8 mouse cellular contexts compared by ENCODE assay signal in genomic region chr19:47432339-47432738, GRCm38 (mm10). TPM values are rescaled to one million over a fixed set of nuclear protein-coding genes. Genes with fewer than 3 reads are reported as not detected.
DNase-seq lines count a peak whose midpoint lies in the region; ATAC-seq and TF ChIP-seq lines count a peak whose summit lies in the region.

No protein-coding gene starts in this region.

- peak; percentile 78 for TF ChIP-seq EP300 in heart, postnatal 0 days (IDR thresholded peaks at IDR 0.05; ENCODE audit: low read depth)

- H3K36me3 ChIP-seq in heart, postnatal 0 days (replicated peaks; ENCODE audit: control insufficient read depth, insufficient read depth, low read length): no peaks in the 10 kb centered on the region
- no peaks in the 10 kb centered on the region for H3K36me3 ChIP-seq in liver, adult 2 months (ENCODE audit: control insufficient read depth, insufficient read depth, low read length)
- no peaks in the 10 kb centered on the region for H3K36me3 ChIP-seq in small intestine, adult 2 months (ENCODE audit: control insufficient read depth, insufficient read depth, low read length)
- no peaks in the 10 kb centered on the region for H3K36me3 ChIP-seq in midbrain, embryonic 13.5 days
- 0 out of 2 replicates have a peak, but pooled peaks cover 3% of the 10 kb centered on the region for H3K36me3 ChIP-seq in forebrain, embryonic 12.5 days (replicated peaks)

- no peak overlapping the region for H3K9ac ChIP-seq in heart, postnatal 0 days (replicated peaks; ENCODE audit: low read depth, low read length)
- H3K9ac ChIP-seq in liver, adult 2 months (ENCODE audit: low read depth, low read length): no peak overlapping the region
- no peak overlapping the region for H3K9ac ChIP-seq in midbrain, embryonic 13.5 days (replicated peaks)
- no peak overlapping the region for H3K9ac ChIP-seq in forebrain, embryonic 12.5 days

- no peak for TF ChIP-seq CTCF in gastrocnemius, adult 2 months (IDR thresholded peaks at IDR 0.05)
- no peak; the same call in 1 of the 2 replicates for TF ChIP-seq CTCF in heart, postnatal 0 days (IDR thresholded peaks at IDR 0.05; ENCODE audit: low read depth)
- TF ChIP-seq CTCF in liver, adult 2 months (IDR thresholded peaks at IDR 0.05; ENCODE audit: low read depth, low read length): no peak
- TF ChIP-seq CTCF in small intestine, adult 2 months (IDR thresholded peaks at IDR 0.05; ENCODE audit: extremely low read depth, insufficient read length, insufficient replicate concordance, low read depth, low read length): no peak

- DNase-seq in gastrocnemius, adult 2 months: peak; percentile 62
- no peak for DNase-seq in gastrocnemius, adult 8-10 months (ENCODE audit: low spot score in 2 of 2)
- DNase-seq in brain, adult 2 months (ENCODE audit: low read depth, low spot score): peak; percentile 37
- DNase-seq in heart, postnatal 0 days (ENCODE audit: low spot score): peak; percentile 78
- DNase-seq in liver, adult 2 months (ENCODE audit: extremely low read depth, low read depth, low spot score): peak; percentile 49

- H3K9me3 ChIP-seq in heart, postnatal 0 days (replicated peaks; ENCODE audit: control insufficient read depth, low read length): no peaks in the 10 kb centered on the region
- no peaks in the 10 kb centered on the region for H3K9me3 ChIP-seq in midbrain, embryonic 13.5 days
- H3K9me3 ChIP-seq in forebrain, embryonic 12.5 days: no peaks in the 10 kb centered on the region

- intact Hi-C loops in gastrocnemius, adult 2 months (cut with DNase I): no loop called here

- H3K27ac ChIP-seq in gastrocnemius, adult 2 months: peak overlapping the region; percentile 87
- H3K27ac ChIP-seq in heart, postnatal 0 days (ENCODE audit: low read depth): peak overlapping the region; percentile 55; the same call in 1 of the 2 replicates
- H3K27ac ChIP-seq in liver, adult 2 months (replicated peaks; ENCODE audit: insufficient read depth, low read depth, low read length): peak overlapping the region; percentile 26; the same call in 1 of the 2 replicates
- H3K27ac ChIP-seq in small intestine, adult 2 months (ENCODE audit: insufficient read depth, low read depth, low read length): peak overlapping the region; percentile 61
- H3K27ac ChIP-seq in midbrain, embryonic 13.5 days: no peak overlapping the region
- no peak overlapping the region for H3K27ac ChIP-seq in forebrain, embryonic 12.5 days

- H3K4me1 ChIP-seq in heart, postnatal 0 days (ENCODE audit: control insufficient read depth, insufficient read depth): peaks cover 60% of the 10 kb centered on the region
- peaks cover 29% of the 10 kb centered on the region for H3K4me1 ChIP-seq in liver, adult 2 months (ENCODE audit: control insufficient read depth, insufficient read depth, low read length)
- peaks cover 30% of the 10 kb centered on the region for H3K4me1 ChIP-seq in small intestine, adult 2 months (ENCODE audit: control insufficient read depth, insufficient read depth, insufficient read length, low read length)
- H3K4me1 ChIP-seq in midbrain, embryonic 13.5 days (replicated peaks): peaks cover 19% of the 10 kb centered on the region
- H3K4me1 ChIP-seq in forebrain, embryonic 12.5 days: peaks cover 23% of the 10 kb centered on the region

- peak overlapping the region; percentile 21; the same call in 1 of the 2 replicates for H3K4me3 ChIP-seq in gastrocnemius, adult 2 months
- no peak overlapping the region for H3K4me3 ChIP-seq in heart, postnatal 0 days (ENCODE audit: low read depth, low read length)
- H3K4me3 ChIP-seq in liver, adult 2 months (ENCODE audit: insufficient read depth, low read depth, low read length): no peak overlapping the region
- H3K4me3 ChIP-seq in small intestine, adult 2 months (ENCODE audit: low read depth, low read length): peak overlapping the region; percentile 35
- H3K4me3 ChIP-seq in midbrain, embryonic 13.5 days (replicated peaks): no peak overlapping the region
- no peak overlapping the region for H3K4me3 ChIP-seq in forebrain, embryonic 12.5 days (replicated peaks)

- no peak for TF ChIP-seq POLR2A in liver, adult 2 months (IDR thresholded peaks at IDR 0.05; ENCODE audit: extremely low read depth, insufficient read depth, low read length)
- no peak for TF ChIP-seq POLR2A in small intestine, adult 2 months (IDR thresholded peaks at IDR 0.05; ENCODE audit: low read depth, low read length)

- H3K79me2 ChIP-seq in liver, adult 2 months (ENCODE audit: control insufficient read depth, insufficient read depth, low read length): peaks cover 23% of the 10 kb centered on the region

- peak; percentile 59 for ATAC-seq in heart, postnatal 0 days (ENCODE audit: insufficient read depth, low read depth)
- ATAC-seq in midbrain, embryonic 13.5 days: no peak
- no peak for ATAC-seq in forebrain, embryonic 12.5 days (ENCODE audit: low FRiP score)

- peak overlapping the region; percentile 5; the same call in 1 of the 2 replicates for H3K4me2 ChIP-seq in heart, postnatal 0 days (ENCODE audit: low read depth, low read length)
- no peak overlapping the region for H3K4me2 ChIP-seq in midbrain, embryonic 13.5 days (replicated peaks)
- H3K4me2 ChIP-seq in forebrain, embryonic 12.5 days: no peak overlapping the region

- WGBS in heart, postnatal 0 days: 16% methylated on average over 10 of the region's 10 CpGs
- 20% methylated on average over 10 of the region's 10 CpGs for WGBS in liver, adult 2 months
- WGBS in small intestine, adult 2 months: 11% methylated on average over 10 of the region's 10 CpGs
- WGBS in midbrain, embryonic 13.5 days: 81% methylated on average over 10 of the region's 10 CpGs
- WGBS in forebrain, embryonic 12.5 days: 65% methylated on average over 10 of the region's 10 CpGs

- H3K27me3 ChIP-seq in heart, postnatal 0 days (ENCODE audit: control insufficient read depth, insufficient read depth, low read length): no peaks in the 10 kb centered on the region
- no peaks in the 10 kb centered on the region for H3K27me3 ChIP-seq in liver, adult 2 months (ENCODE audit: control insufficient read depth, insufficient read depth, low read length)
- no peaks in the 10 kb centered on the region for H3K27me3 ChIP-seq in small intestine, adult 2 months (ENCODE audit: control insufficient read depth, insufficient read depth, low read length)
- no peaks in the 10 kb centered on the region for H3K27me3 ChIP-seq in midbrain, embryonic 13.5 days
- no peaks in the 10 kb centered on the region for H3K27me3 ChIP-seq in forebrain, embryonic 12.5 days

RNA-seq across cellular contexts. Expression of gene Sh3pxd2a, which starts 31.9 kb away (rescaled TPM):
- 10 to 100 TPM; 37.7 to 44.7 TPM for total RNA-seq in gastrocnemius, adult 2 months (2021)
- 10 to 100 TPM; 33.4 to 44.9 (median 41.1) TPM for total RNA-seq in gastrocnemius, adult 8-10 months (2022)
- 45.0 and 47.2 TPM in 2 replicates for total RNA-seq in heart, postnatal 0 days (2014; rRNA removed; ENCODE audit: low replicate concordance)
- polyA plus RNA-seq in heart, postnatal 0 days (2015; fragmentation: Nextera tagmentation; extraction: Ambion mirVana): 2.9 and 3.4 TPM in 2 replicates
- total RNA-seq in liver, adult 2 months (2014; rRNA removed): 4.2 and 7.0 TPM in 2 replicates
- 10.0 and 13.9 TPM in 2 replicates for polyA plus RNA-seq in liver, adult 2 months (2012; rRNA removed)
- 6.2 and 6.3 TPM in 2 replicates for polyA plus RNA-seq in small intestine, adult 2 months (2012; rRNA removed)
- polyA plus RNA-seq in midbrain, embryonic 13.5 days (2015; fragmentation: Nextera tagmentation; extraction: Ambion mirVana): 2.0 and 2.2 TPM in 2 replicates
- polyA plus RNA-seq in forebrain, embryonic 12.5 days (2016; fragmentation: Nextera tagmentation; extraction: Ambion mirVana): 3.7 TPM in 2 replicates

Comparison
In these comparisons a context has a peak if more than half of its experiments do, and no peak if none do; other contexts are left out.
1. DNase-seq: peak in gastrocnemius, adult 2 months (single experiment), brain, adult 2 months (single experiment), heart, postnatal 0 days (single experiment) and liver, adult 2 months (single experiment); none in gastrocnemius, adult 8-10 months (0 of 2).
2. H3K27ac ChIP-seq: peak in gastrocnemius, adult 2 months (single experiment), heart, postnatal 0 days (single experiment), liver, adult 2 months (single experiment) and small intestine, adult 2 months (single experiment); none in midbrain, embryonic 13.5 days (single experiment) and forebrain, embryonic 12.5 days (single experiment).
3. H3K4me3 ChIP-seq: peak in gastrocnemius, adult 2 months (single experiment) and small intestine, adult 2 months (single experiment); none in heart, postnatal 0 days (single experiment), liver, adult 2 months (single experiment), midbrain, embryonic 13.5 days (single experiment) and forebrain, embryonic 12.5 days (single experiment).